Mouse (Mus musculus) 3134 (cell line): Measurements from ENCODE around the gene Cyp4f37.

Experiments used
- DNase-seq: peaks from one replicate; pipeline ENCODE4 v3.0.0-alpha.2; 2011; ENCODE audit warnings: low spot score; ENCODE audit not compliant: insufficient read length; ENCODE audit errors: extremely low read depth

Cyp4f37 gene

GRCm38 (mm10) chr17:32680404-32680803 is 59.3 kb downstream of the Cyp4f37 start:
- no peak for DNase-seq

DNA sequence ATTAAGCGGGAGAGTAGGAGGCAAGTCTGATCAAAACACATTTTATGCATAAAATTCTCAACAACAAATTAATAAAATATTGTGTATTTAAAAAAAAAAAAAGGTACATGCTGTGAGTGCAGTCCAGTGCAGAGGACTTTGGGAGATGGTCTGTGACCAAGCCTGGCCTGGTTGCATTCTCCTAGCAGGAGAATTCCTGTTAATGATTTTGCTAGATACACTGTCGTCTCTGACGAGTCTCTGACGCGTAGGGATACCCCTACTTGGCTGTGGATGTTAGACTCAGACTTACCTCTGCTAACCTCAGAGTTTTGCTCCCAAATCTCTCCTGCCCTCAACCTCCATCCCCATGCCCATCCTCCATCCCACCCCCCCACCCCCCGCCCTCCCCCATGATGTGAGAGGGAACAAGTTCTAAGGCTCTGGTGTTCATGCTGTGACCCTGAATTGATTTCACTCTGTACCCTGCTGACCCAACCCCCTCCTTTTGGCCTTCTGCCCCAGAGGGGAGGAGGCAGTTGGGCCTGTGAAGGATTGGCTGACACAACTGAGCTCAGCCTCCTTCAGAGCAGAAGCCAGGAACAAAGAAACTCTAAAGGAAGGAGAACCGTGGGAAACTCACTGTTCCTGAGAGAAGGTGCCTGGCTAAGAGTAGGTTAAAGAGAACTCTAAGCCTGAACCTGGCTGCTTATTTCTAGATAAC is 64.1 kb downstream of the Cyp4f37 start, which contains the start of gene Cyp4f15:
Gene Cyp4f15, plus strand, starts transcription at position 580 of the 703 bp plus-strand sequence.
- DNase-seq: no peak
